Mouse (Mus musculus) bone marrow macrophage, adult 2 months (primary cell): ENCODE measurements around the gene Fcgr1.

Source experiments
- CTCF ChIP-seq: IDR thresholded peaks from 2 replicates; pipeline ENCODE4 v1.5.1; 2012; ENCODE audit warnings: low read depth, mild to moderate bottlenecking, low read length, moderate library complexity
- POLR2A ChIP-seq: IDR thresholded peaks from 2 replicates; pipeline ENCODE4 v1.6.1; 2012; ENCODE audit warnings: mild to moderate bottlenecking, low read depth, low read length, borderline replicate concordance

- TF ChIP-seq CTCF = no peak
- TF ChIP-seq POLR2A = no peak
These were observed 27.5 kb downstream of the Fcgr1 start for GRCm38 (mm10) chr3:96266132-96266710.
